In genomic region chr8:30331201-30331600, GRCm38 (mm10) we compare ENCODE assay signal across 16 mouse cellular contexts.
DNase-seq lines count a peak whose midpoint lies in the region.
"Had no signal": no experiment of that assay in that cellular context is flagged by ENCODE, and none has a peak within 500 bp of the region (broad histone marks: within the 10 kb centered on the region; RNA-seq: fewer than 3 reads in every experiment).

No protein-coding gene starts in this region.

- DNase-seq in cerebellum, postnatal 10 days: peak; percentile 37 to 54
- DNase-seq in cerebellum, postnatal 36 days: no peak
- peak; percentile 36 to 55 for DNase-seq in cerebellum, postnatal 14 days
- no peak for DNase-seq in cerebellum, adult 11-12 months
- DNase-seq in right cerebral cortex, postnatal 10 days (ENCODE audit: low spot score in 2 of 2): peak; percentile 15 to 19
- DNase-seq in right cerebral cortex, postnatal 36 days (ENCODE audit: low spot score in 2 of 2): no peak
- DNase-seq: adrenal gland, adult 2 months; adrenal gland, adult 8-10 months; adrenal gland, postnatal 10 days; adrenal gland, postnatal 14 days; adrenal gland, postnatal 25 days; adrenal gland, postnatal 36 days; B cell, adult 2 months; cerebellum, adult 11 months; cerebellum, adult 18-20 months; cerebellum, adult 2 months had no signal

Comparison
In these comparisons a context has a peak if more than half of its experiments do, and no peak if none do; other contexts are left out.
1. DNase-seq: peak in cerebellum, postnatal 10 days (2 of 2), cerebellum, postnatal 14 days (2 of 2) and right cerebral cortex, postnatal 10 days (2 of 2); none in cerebellum, postnatal 36 days (0 of 2), cerebellum, adult 11-12 months (single experiment) and right cerebral cortex, postnatal 36 days (0 of 2).